Mouse (Mus musculus) midbrain, embryonic 10.5 days (tissue): Measurements from ENCODE around the gene Tfap2b. TPM values are rescaled to one million over a fixed set of nuclear protein-coding genes. Genes with fewer than 3 reads are reported as not detected.

Source experiments
- DNase-seq: peaks from one replicate; pipeline ENCODE4 v3.0.0-alpha.2; 2017; ENCODE audit warnings: low spot score
- H3K27ac ChIP-seq: fragments of 300-500 bp; sonication (generic); replicated peaks from 2 replicates; pipeline ENCODE4 v1.5.1; 2016; ENCODE audit warnings: mild to moderate bottlenecking
- H3K27me3 ChIP-seq: fragments of 300-500 bp; sonication (generic); 2 replicates; pipeline ENCODE4 v1.6.1; 2016; ENCODE audit warnings: low read depth, mild to moderate bottlenecking; ENCODE audit not compliant: poor library complexity, severe bottlenecking
- H3K36me3 ChIP-seq: fragments of 300-500 bp; sonication (generic); 2 replicates; pipeline ENCODE4 v1.6.1; 2016; ENCODE audit warnings: mild to moderate bottlenecking, moderate library complexity
- H3K4me1 ChIP-seq: fragments of 300-500 bp; sonication (generic); 2 replicates; pipeline ENCODE4 v1.6.1; 2016
- H3K4me3 ChIP-seq: fragments of 300-500 bp; sonication (generic); 2 replicates; pipeline ENCODE4 v1.5.1; 2016; ENCODE audit warnings: mild to moderate bottlenecking, moderate library complexity
- H3K9me3 ChIP-seq: fragments of 300-500 bp; sonication (generic); replicated peaks from 2 replicates; pipeline ENCODE4 v1.6.1; 2016; ENCODE audit warnings: mild to moderate bottlenecking
- WGBS: fragments of 180-500 bp; shearing (Covaris S2); methylation state at CpG from one replicate; pipeline ENCODE4 v1.1.7; 2016; 5-methylcytosine and 5-hydroxymethylcytosine counted together
- polyA plus RNA-seq: library from polyadenylated mRNA; unstranded; fragments of >200 nt; fragmentation: Nextera tagmentation; extraction: Ambion mirVana; gene quantifications from 2 replicates; pipeline ENCODE4 v1.2.1, GENCODE M21; 2016

Gene Tfap2b
- polyA plus RNA-seq, 1 experiment from 2014 or later = 24.7 TPM

DNA sequence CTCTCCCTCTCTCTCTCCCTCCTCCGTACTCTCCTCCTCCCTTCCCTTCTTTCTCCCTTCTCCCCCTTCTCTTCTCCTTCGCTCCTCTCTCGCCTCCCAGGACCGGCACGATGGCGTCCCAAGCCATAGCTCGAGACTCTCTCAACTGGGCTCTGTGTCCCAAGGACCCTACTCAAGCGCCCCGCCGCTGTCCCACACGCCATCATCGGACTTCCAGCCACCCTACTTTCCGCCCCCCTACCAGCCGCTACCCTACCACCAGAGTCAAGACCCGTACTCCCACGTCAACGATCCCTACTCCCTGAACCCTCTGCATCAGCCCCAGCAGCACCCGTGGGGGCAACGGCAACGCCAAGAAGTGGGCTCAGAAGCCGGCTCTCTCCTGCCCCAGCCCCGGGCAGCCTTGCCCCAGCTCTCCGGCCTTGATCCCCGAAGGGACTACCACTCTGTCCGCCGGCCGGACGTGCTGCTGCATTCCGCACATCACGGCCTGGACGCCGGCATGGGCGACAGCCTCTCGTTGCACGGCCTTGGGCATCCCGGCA is 5.2 kb downstream of the Tfap2b start:
- Histone ChIP-seq H3K27me3 (peaks cover 100% of the 10 kb centered on the region), H3K4me1 (peaks cover 16% of the 10 kb centered on the region), H3K36me3 (no peaks in the 10 kb centered on the region), H3K27ac (no peak overlapping the region; the same call in 1 of the 2 replicates), H3K4me3 (peak overlapping the region; percentile 31), H3K9me3 (no peaks in the 10 kb centered on the region)
- 1% methylated on average over 36 of the region's 36 CpGs for WGBS
- peak; percentile 50 for DNase-seq

DNA sequence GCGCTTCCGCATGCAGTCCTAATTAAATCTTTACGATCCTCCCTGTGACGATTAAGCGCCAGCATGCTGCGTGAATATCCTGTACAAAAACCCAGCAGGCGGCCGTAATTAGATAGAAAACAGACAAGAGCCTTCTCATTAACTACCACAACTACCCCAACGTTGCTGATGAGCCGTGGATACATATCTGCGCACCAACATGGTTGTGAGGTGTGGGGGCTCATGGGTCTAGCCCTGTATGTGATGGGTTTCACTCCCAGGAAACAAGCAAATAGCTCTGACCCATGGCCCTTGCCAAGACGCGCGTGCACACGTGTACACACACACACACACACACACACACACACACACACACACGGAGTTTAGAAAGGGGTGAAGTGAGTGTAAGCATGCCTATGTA is 8.7 kb downstream of the Tfap2b start:
- no peaks in the 10 kb centered on the region for H3K9me3 ChIP-seq
- no peaks in the 10 kb centered on the region for H3K36me3 ChIP-seq
- H3K27me3 ChIP-seq = peaks cover 100% of the 10 kb centered on the region
- no peak for DNase-seq
- no peak overlapping the region for H3K4me3 ChIP-seq
- no peak overlapping the region for H3K27ac ChIP-seq
- 2% methylated on average over 16 of the region's 16 CpGs for WGBS
- peaks cover 13% of the 10 kb centered on the region for H3K4me1 ChIP-seq

DNA sequence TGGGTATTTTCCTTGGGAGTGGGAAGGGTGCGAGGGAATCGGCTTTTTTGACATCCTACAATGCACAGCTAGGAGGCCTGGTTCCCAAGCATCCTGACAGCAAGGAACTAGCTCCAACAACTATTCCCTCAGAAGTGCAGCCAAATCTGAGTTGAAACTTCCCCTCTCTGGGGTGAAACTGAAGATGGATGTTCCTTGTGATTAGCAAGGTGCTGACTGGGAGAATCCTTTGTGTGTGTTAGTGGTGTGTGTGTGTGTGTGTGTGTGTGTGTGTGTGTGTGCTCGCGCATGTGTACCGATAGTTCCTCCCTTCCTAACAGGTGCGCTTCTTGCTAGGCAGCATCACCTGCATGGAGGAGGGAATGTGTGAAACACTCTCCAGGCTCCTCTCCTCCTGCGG is 9.5 kb downstream of the Tfap2b start:
- no peaks in the 10 kb centered on the region for H3K9me3 ChIP-seq
- DNase-seq = no peak
- peaks cover 13% of the 10 kb centered on the region for H3K4me1 ChIP-seq
- WGBS = 0% methylated on average over 7 of the region's 7 CpGs
- H3K27me3 ChIP-seq = peaks cover 100% of the 10 kb centered on the region
- no peak overlapping the region for H3K27ac ChIP-seq
- no peaks in the 10 kb centered on the region for H3K36me3 ChIP-seq
- no peak overlapping the region for H3K4me3 ChIP-seq

DNA sequence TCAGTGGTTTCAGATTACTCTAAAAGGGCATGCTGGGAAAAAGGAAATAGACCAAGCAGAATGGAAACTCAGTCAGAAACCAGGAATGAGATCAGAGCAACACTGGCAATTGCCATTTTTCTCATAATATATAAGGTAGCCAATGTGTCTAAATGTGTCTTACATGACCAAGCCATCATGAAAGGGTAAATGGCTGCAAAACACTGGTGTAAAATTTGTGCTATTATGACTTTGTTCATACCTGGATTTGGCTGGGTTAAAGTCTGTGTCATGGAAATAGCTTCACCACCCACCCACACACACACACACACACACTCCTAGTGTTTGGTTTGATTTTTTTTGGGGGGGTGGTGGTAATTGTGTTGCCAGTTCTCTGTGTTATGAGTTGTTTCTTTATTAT is 10.7 kb downstream of the Tfap2b start:
- H3K36me3 ChIP-seq = no peaks in the 10 kb centered on the region
- no peak for DNase-seq
- peaks cover 9% of the 10 kb centered on the region for H3K4me1 ChIP-seq
- no peaks in the 10 kb centered on the region for H3K9me3 ChIP-seq
- no peak overlapping the region for H3K4me3 ChIP-seq
- no peak overlapping the region for H3K27ac ChIP-seq
- H3K27me3 ChIP-seq = peaks cover 100% of the 10 kb centered on the region

DNA sequence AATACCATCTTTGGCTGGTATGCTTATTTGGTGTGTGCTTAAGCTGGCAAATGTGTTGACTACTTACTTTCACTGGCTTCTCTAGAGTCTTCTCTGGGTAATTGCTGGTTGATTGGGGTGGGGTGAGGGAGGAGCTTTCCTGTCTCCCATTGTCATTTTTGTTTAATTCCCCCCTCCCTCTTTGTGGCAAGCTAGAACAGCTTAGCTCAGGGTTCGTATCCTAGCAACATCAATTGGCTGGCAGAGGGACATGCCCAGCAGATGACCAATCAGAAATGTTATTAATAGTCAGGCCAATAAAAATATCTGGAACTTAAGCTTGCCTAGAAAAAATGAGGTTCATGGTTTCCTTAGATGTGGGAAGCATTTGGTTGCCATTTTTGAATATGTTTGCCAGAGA is 11.8 kb downstream of the Tfap2b start:
- Histone ChIP-seq H3K4me1 (peaks cover 9% of the 10 kb centered on the region), H3K27me3 (peaks cover 100% of the 10 kb centered on the region), H3K4me3 (no peak overlapping the region), H3K36me3 (no peaks in the 10 kb centered on the region), H3K9me3 (no peaks in the 10 kb centered on the region), H3K27ac (no peak overlapping the region)
- 6% methylated on average over 1 of the region's 1 CpGs for WGBS
- DNase-seq = no peak

DNA sequence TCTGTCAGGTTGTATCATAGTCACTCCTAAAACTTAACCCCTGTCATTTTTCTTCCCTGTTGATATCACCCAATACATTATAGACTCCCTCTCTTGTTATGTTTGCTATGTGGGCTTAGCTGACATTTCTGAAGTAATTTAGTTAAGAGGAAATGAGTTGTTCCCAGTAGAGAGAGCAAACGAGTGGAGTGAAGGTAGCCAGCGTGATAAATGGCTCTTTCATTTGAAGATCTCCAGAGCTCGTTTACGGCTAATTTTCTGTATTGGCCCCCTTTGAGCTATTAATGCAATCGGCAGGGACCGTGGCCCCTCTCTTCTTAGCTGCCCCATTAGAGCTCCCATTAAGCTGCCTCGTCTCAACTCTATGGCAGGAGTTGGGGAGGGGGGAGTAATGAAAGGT is 12.9 kb downstream of the Tfap2b start:
- Histone ChIP-seq H3K4me1 (peaks cover 17% of the 10 kb centered on the region), H3K27ac (no peak overlapping the region), H3K27me3 (peaks cover 100% of the 10 kb centered on the region), H3K9me3 (no peaks in the 10 kb centered on the region), H3K36me3 (no peaks in the 10 kb centered on the region), H3K4me3 (no peak overlapping the region)
- DNase-seq = no peak
- 0% methylated on average over 7 of the region's 7 CpGs for WGBS

DNA sequence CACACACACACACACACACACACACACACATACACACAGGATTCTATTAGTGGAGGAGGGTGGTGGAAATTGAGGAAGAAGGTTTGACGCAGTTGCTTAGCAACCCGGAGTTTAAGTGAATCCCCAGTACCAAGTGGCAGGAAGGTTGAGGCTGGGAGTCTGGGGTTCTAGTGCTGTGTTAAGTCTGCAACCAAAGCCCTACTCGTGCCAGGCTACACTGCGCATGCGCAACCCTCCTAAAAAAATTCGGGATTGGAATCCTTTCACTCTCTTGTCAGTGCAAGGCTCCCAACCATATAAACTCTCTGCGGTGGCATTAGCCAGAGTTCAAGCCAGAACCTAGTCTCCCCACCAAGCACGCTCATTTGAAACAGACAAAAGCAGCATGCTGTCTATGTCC is 18.0 kb downstream of the Tfap2b start:
- WGBS = 3% methylated on average over 8 of the region's 8 CpGs
- H3K36me3 ChIP-seq = no peaks in the 10 kb centered on the region
- H3K27ac ChIP-seq = no peak overlapping the region
- H3K4me1 ChIP-seq = peaks cover 12% of the 10 kb centered on the region; the same call in 1 of the 2 replicates
- H3K9me3 ChIP-seq = no peaks in the 10 kb centered on the region
- peaks cover 99% of the 10 kb centered on the region for H3K27me3 ChIP-seq
- H3K4me3 ChIP-seq = no peak overlapping the region
- DNase-seq = peak; percentile 59

DNA sequence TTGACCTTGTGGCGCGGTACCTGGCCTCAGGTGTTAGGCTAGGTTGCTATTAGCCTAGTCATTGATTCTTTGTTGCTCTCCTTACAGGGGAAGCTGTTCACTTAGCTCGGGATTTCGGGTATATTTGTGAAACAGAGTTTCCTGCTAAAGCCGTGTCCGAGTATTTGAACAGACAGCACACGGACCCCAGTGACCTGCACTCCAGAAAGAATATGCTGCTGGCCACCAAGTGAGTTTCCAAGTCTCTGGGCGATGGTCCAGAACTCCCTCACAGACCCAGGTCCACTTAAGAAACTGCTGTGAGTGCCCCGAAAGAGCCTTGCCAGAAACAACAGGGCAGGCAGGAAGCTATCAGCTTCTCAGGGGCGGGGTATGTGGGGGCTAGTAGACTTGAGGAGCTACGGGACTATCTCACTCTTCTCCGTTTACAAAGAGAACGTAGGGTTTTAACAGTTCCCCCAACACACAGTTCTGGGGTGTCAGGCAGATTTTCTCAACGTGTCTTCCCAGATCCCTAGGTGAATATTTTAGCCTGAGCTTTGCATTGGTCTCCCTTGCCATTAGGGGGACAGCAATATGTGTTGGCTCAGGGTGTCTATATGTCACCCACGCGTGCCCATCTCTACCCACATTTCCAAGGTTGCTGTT is 22.3 kb downstream of the Tfap2b start:
- 3% methylated on average over 16 of the region's 16 CpGs for WGBS
- peaks cover 99% of the 10 kb centered on the region for H3K27me3 ChIP-seq
- no peak for DNase-seq

DNA sequence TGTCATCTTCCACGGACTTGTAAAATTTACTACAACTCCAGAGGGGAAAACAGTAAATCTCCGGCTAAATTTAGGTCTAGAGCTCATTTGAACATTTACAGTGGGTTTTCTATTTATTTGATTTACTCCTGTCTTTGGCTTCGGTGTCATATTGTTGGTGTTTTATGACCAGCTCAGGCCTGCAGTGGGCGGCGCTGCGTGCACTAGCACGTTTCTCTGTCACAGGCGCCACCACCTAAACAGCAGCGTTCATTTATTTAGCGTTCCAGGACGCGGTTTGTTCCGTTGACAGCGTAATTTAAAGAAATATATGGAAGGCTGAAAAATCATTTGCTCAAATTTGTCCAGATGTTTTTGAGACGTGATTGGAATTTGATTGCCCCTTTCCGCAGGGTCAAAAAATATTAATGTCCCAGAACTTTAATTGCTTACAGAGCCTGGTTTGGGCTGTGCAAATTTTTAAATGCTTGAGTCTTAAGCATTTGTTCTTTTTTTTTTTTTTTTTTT is 22.9 kb downstream of the Tfap2b start:
- H3K9me3 ChIP-seq = no peaks in the 10 kb centered on the region
- H3K4me1 ChIP-seq = peaks cover 7% of the 10 kb centered on the region
- H3K4me3 ChIP-seq = no peak overlapping the region
- 6% methylated on average over 16 of the region's 16 CpGs for WGBS
- DNase-seq = no peak
- H3K36me3 ChIP-seq = no peaks in the 10 kb centered on the region
- H3K27me3 ChIP-seq = peaks cover 99% of the 10 kb centered on the region
- H3K27ac ChIP-seq = no peak overlapping the region

More for the DNA sequence above, 22.3 kb downstream of the Tfap2b start:
- Histone ChIP-seq H3K4me1 (peaks cover 11% of the 10 kb centered on the region), H3K27ac (no peak overlapping the region), H3K9me3 (no peaks in the 10 kb centered on the region), H3K4me3 (no peak overlapping the region), H3K36me3 (no peaks in the 10 kb centered on the region)

DNA sequence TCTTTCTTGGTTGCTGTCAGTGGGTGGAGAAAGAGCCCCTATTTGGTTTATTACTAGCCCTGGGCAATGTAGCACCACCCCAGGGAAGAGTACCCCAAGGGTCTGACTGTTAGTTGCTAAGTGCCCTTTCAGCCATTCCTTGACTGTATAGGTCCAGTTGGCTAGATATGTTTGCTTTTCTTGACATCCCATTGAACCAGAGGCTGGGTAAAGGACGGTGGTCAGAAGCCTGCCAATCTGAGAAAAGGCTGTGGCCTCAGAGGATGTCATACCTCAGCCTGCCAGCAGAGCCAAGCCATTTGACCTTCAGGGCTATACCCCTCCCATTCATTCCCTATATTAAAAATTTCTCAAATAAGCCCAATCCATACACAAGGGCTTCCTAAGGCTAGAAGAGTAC is 24.0 kb downstream of the Tfap2b start:
- 0% methylated on average over 1 of the region's 1 CpGs for WGBS
- no peak overlapping the region for H3K27ac ChIP-seq
- no peaks in the 10 kb centered on the region for H3K36me3 ChIP-seq
- H3K27me3 ChIP-seq = peaks cover 99% of the 10 kb centered on the region
- no peak for DNase-seq
- no peak overlapping the region for H3K4me3 ChIP-seq
- H3K9me3 ChIP-seq = no peaks in the 10 kb centered on the region
- H3K4me1 ChIP-seq = peaks cover 6% of the 10 kb centered on the region

DNA sequence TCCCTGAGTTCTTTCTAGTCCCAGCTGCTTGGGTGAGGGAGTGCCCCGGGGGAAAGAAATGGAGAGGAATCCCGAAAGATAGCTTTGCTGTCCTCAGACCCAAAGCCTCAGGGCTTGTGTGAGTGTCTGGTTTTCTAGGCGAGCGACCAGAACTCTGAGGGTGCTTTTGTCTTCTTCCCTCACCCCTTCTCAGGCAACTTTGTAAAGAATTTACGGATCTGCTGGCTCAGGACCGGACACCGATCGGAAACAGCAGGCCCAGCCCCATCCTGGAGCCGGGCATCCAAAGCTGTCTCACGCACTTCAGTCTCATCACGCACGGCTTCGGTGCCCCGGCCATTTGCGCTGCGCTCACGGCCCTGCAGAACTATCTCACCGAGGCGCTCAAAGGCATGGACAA is 25.1 kb downstream of the Tfap2b start:
- WGBS = under 1% methylated on average over 19 of the region's 19 CpGs
- Histone ChIP-seq H3K36me3 (no peaks in the 10 kb centered on the region), H3K4me1 (peaks cover 6% of the 10 kb centered on the region), H3K27me3 (peaks cover 99% of the 10 kb centered on the region), H3K4me3 (no peak overlapping the region), H3K9me3 (no peaks in the 10 kb centered on the region), H3K27ac (no peak overlapping the region)
- DNase-seq = peak; percentile 58

DNA sequence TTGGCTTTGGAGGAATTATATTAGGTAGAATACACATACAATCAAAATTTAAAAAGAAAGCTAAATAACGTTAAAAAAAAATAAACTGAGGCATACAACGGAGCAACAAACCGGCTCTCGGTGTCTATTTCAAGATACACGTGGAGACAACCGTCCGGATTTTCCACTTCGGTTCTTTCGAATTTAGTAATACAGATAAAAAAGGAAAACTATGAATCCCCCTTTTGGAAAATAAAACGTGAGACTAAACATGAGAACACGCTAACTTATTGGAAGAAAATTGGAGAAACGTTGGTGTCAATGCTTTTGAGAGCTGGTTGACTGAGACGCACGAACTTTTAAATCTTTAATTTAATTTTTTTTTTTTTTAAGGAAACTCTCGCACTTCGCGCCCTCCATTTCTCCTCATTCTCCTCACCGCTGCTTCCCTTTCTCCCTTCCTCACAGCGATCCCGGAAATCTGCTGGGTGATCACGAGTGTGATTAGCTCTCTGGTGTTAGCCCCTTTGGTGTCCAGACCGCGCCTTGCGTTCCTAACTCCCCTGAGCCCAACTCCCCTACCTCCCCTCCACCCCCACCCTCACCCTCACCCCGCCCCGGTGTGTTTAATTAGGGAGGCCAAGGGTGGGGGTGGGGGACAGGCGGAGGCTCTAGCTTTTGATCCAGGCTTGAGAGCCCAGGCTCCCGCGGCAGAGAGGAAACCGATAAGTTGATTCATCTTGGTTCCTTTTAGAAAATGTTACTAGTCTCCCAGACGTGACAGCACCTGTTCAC is 25.9 kb downstream of the Tfap2b start:
- H3K9me3 ChIP-seq = no peaks in the 10 kb centered on the region
- no peak overlapping the region for H3K27ac ChIP-seq
- peaks cover 6% of the 10 kb centered on the region for H3K4me1 ChIP-seq
- H3K4me3 ChIP-seq = no peak overlapping the region
- WGBS = under 1% methylated on average over 31 of the region's 31 CpGs
- DNase-seq = peak; percentile 55
- peaks cover 99% of the 10 kb centered on the region for H3K27me3 ChIP-seq
- H3K36me3 ChIP-seq = no peaks in the 10 kb centered on the region

DNA sequence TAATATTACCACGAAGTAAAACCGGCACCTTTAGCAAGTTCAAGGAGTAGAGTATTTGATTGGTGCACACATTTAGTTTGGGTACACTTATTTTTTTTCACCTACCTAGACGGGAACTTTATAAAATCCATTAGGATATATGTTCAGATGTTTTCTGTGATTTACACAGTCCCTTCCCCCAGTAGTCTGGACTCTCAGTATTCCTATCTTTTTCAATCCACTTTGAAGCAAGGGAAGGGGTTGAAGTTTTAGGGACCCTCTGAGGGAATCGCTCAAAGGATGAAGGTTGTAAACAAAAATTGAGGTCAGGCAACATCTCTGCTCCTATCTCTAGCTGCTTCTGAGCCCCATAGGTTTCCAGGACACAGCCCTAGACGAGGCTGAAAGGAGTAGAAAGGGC is 27.3 kb downstream of the Tfap2b start:
- DNase-seq = no peak
- no peak overlapping the region for H3K27ac ChIP-seq
- WGBS = 2% methylated on average over 5 of the region's 5 CpGs
- peaks cover 10% of the 10 kb centered on the region for H3K4me1 ChIP-seq
- no peaks in the 10 kb centered on the region for H3K9me3 ChIP-seq
- H3K27me3 ChIP-seq = peaks cover 100% of the 10 kb centered on the region
- no peak overlapping the region for H3K4me3 ChIP-seq
- H3K36me3 ChIP-seq = no peaks in the 10 kb centered on the region
